Mouse (Mus musculus): ENCODE data around the gene Tmem251.

- TF ChIP-seq CTCF (IDR thresholded peaks at IDR 0.05; ENCODE audit: borderline replicate concordance, insufficient read depth, low read depth, low read length) (no peak), POLR2A (IDR thresholded peaks at IDR 0.05; ENCODE audit: borderline replicate concordance, insufficient read depth, low read length) (no peak)
These were observed 36.6 kb upstream of the Tmem251 start for GRCm38 (mm10) chr12:102706833-102707463.
